Mouse (Mus musculus) left cerebral cortex, postnatal 4 days (tissue): Measurements from ENCODE around the gene Dip2b. TPM values are rescaled to one million over a fixed set of nuclear protein-coding genes. Genes with fewer than 3 reads are reported as not detected.

ENCODE experiments used
- DNase-seq: peaks from one replicate; pipeline ENCODE4 v3.0.0-alpha.2; 2022
- intact Hi-C: fragments of 180-260 bp; cut with DNase I; formaldehyde crosslinking; loops from one replicate; pipeline ENCODE4 v1.15.1; 2025
- total RNA-seq, 2 experiments: library from RNA; stranded (reverse); gene quantifications; 2 replicates each; pipeline ENCODE4 v1.2.3; 2021

Dip2b gene
- total RNA-seq, 2 experiments from 2014 or later: 57.2 to 60.6 TPM

DNA sequence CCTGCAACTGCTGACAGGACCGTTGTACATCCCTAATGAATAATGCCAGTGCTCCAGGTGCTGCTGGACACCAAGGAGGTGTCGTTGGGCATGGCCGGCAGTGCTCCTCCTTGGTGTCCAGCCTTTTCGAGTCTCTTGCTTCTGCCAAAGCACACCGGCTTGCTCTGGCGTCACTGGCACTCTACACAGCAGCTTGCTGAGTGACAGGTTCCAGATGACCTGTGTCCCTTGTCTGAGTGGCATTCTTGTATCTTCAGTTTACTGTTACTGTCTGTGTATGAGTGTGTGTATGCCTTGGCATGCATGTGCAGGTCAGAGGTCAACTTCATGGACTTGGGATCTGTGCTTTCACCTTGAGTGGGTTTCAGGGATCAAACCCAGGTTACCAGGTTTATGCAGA is 83.0 kb downstream of the Dip2b start:
- intact Hi-C loops: no loop called here
- DNase-seq: no peak

DNA sequence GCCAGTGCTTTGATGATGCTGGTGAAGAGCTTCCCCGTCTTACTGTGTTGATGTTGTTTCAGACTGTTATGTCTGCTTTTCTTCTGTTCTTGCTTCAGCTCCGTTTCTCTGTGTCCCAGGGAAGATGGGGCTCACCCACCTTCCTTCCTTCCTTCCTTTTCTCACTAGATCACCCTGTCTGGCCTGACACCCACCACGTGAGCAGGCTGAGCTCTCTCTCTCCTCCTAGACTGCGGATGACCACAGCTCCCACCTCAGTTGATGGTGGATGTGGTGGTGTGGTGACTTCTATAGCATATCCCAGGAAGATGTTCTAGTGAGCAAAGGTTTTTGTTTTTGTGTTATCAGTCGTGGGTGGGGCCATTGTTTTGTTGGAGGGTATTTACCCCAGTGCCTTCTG is 85.4 kb downstream of the Dip2b start:
- intact Hi-C loops: no loop called here
- no peak for DNase-seq

DNA sequence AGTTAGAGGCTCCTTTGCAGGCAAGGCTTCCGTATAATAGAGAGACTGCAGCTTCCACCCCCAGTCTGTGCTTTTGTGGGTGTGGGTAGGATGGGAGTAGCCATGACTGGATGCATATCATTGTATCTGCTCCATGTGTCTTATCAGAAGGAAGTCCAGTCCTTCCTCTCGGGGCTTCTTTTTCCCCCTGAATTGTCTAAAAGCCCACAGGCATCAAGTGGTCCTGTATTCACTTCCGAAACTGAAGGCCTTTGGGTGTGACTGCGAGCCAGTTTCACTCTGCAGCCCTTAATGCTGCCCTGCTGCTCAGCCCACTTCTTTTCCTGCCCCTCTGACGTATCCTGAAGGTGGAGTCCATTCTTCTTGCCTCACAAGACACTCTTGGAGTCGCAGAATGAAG is 86.8 kb downstream of the Dip2b start:
- intact Hi-C loops: no loop called here
- no peak for DNase-seq

DNA sequence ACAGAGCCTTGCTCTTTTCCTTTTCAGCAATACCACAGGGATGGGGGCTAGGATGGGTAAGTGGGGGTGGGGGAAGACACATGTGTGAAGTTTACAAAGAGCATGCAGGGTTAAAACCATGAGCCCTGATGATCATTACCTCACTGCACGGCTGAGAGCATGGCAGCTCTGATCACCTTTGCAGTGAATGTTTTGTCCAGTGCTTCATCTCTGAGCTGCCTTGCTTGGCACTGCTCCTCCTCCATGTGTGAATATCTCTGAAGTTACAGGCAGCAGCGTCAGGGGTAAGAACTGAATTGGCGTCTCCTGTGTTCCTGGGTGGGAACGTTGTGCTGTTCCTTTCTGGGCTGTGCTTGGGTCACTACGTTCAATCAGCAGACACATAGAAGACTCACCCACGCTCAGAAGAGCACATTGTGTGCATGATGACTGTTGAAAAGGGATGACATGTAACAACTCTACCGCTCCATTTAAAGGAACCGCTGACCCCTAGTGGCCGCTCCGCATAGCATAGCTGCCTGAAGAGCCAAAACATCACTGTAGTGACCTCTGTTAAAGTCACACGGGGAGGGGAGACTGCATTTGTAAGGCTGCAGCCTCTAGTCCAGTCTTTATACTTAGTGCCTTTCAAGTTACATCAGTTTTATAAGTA is 88.1 kb downstream of the Dip2b start:
- intact Hi-C loops: loop anchor here (2.0 kb wide), 1 partner anchor 88 kb away; the partner anchor contains the start of gene Dip2b
- DNase-seq: peak; percentile 86

DNA sequence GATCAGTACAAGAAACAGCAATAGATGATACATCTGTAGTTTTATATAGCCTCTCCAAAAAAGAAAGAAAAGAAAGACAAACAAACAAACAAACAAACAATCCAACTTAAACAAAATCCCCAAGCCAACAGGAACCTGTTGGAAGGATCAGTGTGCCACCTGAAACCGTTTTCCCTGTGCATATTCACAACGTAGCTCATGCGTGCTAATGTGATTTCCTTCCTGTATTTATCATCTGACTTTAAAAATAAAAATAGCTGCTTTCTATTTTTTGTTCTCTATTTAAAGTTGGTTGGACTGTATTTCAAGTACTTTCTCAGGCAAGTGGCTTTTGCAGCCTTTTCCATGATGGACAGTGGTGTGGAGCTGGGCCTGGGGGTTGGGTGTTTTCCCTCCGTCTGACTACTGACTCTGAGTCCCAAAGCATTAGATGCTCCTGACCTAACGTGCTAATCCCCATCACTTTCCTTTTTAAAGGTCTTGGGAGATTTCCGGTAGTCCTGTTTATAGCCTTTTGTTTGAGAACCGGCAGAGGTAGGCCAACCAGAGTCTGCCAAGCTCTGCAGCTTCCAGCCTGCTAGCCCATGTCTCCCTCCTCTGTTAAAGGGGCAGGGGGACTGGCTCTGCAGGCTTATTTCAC is 90.8 kb downstream of the Dip2b start:
- DNase-seq: no peak
- intact Hi-C loops: no loop called here

DNA sequence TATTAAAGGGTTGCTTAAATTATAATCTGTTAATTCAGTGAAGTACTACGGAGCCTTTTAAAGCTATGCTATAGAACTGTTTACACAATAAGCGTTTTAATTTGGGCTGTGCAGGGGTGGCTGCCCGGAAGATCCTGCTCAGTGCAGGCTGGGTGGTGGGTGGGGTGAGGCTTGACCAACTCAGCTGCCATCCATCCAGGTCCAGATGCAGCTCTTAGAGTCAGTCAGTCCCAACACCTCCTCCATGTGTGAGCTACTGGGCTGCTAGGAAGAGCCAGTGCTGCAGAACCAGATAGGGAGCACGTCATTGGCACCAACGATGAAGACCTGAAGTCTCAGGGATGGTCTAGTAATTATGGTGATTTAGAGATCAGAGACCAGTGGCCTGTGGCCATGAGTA is 101.2 kb downstream of the Dip2b start:
- intact Hi-C loops: no loop called here
- no peak for DNase-seq

DNA sequence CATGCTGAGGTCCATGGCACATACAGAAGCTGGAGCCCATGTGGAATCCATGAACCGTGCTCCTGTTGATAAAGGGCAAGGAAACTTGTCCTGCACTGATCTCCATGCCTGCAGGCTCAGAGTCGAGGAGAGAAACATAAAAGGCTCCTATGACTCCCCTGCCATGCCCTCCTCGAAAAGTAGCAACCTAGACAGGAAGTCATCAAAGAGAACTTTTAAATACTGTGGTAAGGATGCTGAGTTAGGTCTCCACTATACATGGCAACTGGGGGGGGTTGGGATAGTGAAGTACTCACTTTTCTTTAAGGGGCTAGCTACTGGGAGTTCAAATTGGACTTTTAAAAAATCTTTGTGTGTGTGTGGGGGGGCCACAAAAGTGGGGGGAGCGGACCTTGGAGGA is 102.0 kb downstream of the Dip2b start:
- DNase-seq: no peak
- intact Hi-C loops: no loop called here

DNA sequence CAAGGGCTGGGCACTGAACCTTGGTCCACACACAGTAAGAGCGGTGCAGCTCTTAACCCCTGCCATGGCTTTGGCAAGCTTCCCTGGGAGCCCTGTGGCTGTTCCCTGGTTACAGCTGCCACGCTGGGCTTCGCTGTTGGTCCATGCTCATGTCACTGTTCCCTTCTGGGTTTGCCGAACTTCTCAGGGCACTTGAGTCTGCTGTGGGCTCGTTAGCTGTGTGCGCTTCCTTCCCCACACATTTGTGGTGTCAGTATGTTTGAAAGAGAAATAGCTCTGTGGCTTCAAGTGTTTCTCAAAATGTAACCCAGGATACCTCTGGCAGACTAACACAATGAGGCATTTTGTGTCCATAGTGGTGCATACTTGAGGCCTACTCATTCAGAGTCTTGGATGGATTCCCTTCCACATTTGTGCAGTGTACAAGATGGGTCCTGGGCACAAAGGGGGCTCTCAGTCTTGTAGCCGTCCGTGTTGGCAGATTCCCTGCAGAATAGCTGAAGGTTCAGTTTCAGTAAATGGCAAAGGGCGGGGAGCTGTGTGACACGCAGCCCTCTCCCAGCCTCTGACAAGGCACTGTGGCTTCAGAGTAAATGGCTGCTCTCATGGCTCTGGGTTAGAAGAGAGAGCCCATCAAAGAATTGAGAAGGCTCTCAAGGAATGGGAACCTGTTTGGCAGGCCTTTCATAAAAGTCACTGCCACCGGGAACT is 104.8 kb downstream of the Dip2b start:
- DNase-seq: peak; percentile 60

DNA sequence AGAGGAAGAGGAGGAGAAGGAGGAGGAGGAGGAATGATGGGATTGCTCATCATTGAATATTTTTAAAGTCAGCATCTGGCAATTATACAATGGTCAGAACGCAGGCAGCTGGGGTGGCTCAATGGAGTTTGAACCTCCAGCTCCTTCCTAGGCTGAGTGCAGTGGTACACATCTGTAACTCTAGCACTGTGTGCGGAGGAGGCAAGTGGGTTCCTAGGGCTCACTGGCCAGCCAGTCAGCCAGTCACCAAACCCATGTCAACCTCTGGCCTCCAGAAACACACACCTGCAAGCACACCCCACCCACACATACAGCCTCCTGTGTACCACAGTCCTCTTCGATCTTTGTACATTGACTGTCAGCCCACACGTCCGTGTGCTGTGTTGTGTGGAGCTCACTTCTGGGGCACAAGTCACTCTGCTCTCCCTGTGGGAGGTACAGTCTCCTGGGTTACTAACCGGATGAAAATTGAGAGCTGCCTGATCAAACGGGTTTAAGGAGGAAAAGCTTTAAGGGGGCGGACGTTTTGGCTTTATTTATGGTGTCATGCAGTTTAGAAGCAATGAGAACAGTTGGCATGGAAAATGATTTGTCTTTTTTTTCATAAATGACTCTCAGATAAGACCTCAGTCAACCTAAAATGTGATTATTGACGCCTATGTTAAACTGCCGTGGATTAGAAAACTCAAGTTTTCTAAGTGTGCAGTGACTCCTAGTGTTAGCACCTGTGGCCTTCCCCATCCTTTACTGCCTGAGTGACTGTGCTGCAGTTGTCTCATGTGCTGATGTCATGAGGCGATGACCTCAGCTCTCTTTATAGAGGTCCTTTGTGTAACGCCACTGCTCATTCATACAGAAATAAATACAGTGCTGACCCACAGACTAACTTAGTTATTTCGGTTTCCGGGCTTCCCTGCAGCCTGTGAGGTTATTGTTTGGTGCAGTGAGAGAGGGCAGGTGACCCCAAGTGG is 106.7 kb downstream of the Dip2b start:
- no peak for DNase-seq
- intact Hi-C loops: no loop called here

More for the DNA sequence above, 104.8 kb downstream of the Dip2b start:
- intact Hi-C loops: no loop called here

DNA sequence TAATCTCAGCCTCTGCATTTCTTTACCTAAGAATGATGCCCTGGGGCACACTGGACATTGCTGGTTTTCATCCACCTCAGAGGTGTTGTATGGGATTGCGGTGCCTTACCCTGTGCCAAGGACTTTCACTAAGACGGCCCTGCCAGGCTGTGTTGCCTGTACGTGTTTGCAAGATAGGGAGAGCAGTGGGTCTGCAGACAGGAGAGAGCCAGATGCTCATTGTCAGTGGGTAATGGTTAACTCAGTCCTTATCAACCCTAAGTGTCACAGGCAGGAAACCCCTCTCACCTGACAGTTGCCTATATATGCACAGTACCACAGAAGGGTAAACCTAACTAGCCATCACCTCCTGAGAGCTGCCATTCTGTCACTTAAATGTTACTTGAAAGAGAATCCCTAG is 107.5 kb downstream of the Dip2b start:
- DNase-seq: no peak
- intact Hi-C loops: no loop called here

DNA sequence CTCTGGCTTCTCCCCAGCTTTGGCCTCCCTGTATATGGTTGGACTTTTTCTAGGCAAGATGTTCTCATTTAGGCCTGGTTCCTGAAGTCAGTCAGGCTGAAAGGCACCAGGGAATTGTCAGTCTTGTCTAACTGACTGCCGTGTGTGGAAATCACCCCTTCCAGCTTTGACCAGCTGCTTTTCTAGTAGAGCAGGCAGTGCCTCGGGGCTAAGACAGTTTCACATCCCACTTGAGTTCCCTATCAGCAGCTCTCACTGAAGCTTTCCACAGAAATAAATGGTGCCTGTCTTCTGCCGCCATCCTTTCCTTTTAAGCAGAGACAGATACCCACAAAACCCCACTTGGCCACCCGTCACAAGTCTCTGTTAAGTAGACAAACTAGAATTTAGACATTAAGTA is 112.1 kb downstream of the Dip2b start:
- no peak for DNase-seq
- intact Hi-C loops: no loop called here

DNA sequence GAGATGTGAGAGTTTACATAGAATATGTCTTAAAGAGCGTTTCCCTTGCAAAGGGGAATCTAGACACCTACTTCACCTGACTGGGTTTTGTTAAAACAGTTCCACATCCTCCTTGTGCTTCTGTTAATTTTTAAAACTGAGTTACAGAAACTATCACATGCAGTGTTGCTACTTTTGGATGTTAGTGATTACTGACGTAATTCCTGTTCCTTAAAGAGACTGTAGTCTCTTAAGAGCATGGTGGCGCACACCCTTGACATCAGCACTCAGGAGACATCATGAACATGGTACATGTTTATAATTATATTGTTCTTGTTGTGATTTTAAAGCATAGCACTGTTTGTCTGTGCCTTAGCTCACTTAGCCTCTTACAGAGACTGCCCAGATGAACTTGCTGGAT is 113.9 kb downstream of the Dip2b start:
- no peak for DNase-seq
- intact Hi-C loops: no loop called here

DNA sequence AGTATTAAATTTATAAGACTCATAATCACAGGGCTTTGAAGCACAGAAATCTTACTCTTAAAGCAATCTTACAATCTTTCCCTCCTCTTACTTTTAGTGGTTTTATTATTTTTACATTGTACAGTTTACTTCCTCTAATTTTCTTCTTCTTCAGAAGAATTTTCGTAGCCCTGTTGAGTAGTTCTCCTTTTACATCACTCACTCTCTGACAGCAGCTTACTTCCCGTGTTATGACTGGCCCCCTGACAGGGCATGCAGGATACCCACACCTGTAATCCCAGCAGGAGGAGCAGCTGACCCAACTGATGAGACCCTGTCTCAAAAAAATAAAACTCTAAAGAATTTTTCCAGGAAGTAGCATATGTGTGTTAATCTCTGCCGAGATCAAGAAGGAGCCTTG is 114.6 kb downstream of the Dip2b start:
- DNase-seq: no peak
- intact Hi-C loops: no loop called here

DNA sequence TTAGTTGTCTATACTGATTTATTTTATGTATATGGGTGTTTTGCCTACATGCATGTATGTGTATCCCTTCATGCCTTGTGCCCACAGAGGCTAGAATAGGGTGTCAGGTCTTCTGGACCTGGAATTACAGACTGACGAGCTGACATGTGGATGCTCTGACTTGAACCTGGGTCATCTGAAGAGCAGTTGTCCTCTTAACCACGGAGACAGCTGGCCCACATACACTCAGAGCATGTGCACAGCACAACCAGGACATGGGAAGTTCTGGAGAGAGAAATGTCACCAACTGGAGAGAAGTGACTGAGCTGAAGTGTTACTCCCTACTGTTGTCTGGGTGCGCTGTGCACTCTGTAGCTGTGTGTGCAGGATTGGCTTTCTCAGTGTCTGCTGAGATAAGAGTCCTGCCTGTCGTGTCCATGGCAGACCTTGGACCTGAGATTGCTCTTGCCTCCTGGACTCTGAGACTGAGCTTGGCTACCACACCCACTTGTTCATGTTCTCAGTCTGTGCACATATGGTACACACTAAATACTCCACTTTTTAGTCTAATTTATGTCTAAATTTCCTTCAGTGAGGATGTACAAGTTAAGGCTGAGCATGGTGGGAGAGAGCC is 117.7 kb downstream of the Dip2b start:
- intact Hi-C loops: no loop called here
- no peak for DNase-seq

DNA sequence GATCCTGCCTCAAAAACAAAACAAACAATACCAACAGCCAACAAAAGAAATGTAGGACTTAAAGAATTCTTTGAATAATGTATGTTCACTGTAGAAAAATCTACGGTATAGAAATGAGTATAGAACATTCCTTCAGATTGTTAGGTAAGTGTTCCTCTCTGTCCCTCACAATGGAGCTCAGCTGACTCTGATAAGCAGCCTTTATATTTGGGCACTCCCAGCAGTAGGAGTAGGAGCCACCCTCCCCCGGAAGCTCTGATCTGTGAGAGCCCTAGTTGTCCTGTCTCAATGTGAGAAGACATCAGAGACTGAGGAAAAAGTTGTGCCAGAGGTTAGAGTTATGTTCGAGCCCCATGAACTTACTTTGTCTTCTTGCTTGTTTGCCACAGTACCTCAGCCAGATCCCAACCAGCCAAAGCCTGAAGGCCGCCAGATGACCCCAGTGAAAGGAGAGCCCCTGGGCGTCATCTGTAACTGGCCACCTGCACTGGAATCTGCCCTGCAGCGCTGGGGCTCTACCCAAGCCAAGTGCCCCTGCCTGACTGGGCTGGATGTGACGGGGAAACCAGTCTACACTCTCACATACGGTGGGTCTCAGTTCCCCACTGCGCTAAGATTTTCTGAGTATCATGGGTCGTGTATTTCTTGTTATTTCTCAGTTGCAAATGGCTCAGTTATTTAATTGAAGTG is 118.5 kb downstream of the Dip2b start:
- DNase-seq: no peak
- intact Hi-C loops: no loop called here

DNA sequence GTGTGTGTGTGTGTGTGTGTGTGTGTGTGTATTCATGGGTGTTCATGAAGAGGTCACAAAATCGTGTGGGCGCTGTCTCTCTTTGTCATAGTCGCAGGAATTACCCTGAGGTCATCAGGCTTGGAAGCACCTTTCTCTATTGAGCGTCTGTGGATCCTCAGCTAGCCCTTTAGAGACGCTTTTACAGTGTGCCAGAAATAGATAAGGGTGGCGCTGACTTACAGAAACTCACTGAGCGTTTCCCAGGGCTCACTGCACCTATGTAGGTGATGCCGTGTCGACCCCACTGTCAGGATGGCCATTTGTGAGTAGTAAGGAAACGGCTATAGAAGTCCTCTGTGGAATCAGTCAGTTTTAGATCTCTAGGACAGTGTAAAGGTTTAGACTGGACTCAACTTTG is 120.5 kb downstream of the Dip2b start:
- intact Hi-C loops: no loop called here
- no peak for DNase-seq

DNA sequence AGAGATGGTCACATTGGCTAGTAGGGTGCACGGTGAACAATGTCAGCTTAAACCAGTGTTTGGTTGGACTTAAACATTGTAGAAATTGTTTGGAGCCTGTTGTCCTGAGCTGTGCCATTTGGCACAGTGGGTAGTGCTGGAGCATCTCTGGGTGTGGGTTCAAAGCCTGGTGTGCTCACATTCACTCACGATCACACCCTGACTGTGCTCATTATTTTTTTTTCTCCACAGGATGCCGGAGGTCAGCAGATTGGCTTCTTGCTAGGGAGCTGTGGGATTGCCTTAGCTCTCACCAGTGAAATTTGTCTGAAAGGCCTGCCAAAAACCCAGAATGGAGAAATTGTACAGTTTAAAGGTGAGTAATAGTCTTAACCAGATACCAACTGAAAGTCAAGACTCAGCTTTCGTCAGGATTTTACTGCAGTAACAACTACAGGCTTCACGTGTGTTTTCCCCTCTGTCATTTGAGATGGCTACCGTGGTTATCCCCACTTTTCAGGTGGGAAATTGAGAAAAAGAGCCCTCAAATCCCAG is 123.3 kb downstream of the Dip2b start:
- DNase-seq: no peak
- intact Hi-C loops: no loop called here

DNA sequence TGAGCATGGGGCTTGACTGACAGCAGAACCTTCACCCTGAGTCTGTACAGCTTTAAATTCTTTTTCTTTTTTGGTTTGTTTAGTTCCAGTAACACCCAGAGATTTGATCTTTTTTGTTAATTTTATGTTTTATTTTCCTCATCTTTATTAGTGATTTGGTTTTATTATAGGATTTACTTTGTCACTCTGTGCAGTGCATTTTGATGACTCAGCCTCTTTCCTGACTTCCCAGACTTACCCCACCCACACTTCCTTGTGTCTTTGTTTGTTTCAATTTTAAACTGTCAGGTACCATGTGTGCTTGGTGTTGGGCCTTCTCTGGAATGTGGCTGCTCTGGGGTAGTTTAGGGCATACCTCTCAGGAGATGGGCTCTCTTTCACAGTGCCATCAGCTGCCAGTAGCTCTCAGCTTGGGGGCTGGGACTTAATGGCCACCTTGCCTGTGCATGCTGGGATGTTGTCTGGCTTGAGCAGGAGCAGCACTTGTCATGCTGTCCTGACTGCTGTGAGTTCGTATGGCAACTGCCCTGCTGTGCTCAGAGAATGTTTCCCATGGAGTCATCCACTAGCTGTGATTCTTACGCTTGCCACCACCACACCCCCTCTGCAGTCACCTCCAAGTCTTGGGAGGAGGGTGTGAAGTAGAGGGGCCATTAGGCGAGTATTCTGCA is 125.1 kb downstream of the Dip2b start:
- DNase-seq: peak; percentile 47
- intact Hi-C loops: no loop called here

DNA sequence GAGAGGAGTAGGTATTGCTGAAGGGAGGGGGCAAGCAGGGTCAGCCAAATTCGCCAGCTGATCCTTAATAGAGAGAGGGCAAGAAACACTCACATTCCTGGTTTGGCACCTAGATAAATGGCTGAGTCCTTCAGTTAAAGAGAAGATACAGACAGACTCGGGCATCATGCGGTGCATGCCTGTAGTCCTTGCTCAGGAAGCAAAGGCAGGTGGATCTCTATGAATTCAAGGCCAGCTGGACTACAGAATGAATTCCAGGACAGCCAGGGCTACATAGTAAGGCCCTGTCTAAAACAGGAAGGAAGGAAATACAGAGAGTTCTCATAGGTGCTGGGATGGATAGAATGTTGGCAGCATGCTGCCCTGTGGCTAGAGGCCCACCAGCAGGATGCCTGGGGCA is 128.0 kb downstream of the Dip2b start:
- DNase-seq: no peak
- intact Hi-C loops: no loop called here
